Mouse (Mus musculus) heart, adult 2 months (tissue): ENCODE data around the gene March11. TPM values are rescaled to one million over a fixed set of nuclear protein-coding genes. Genes with fewer than 3 reads are reported as not detected.

Experiments used
- DNase-seq, 2 experiments: peaks; one replicate each; pipeline ENCODE4 v3.0.0; 2021
- H3K27ac ChIP-seq: fragments of 200-600 bp; 2 replicates; pipeline ENCODE4 v1.8.1; 2022
- H3K27me3 ChIP-seq: fragments of 200-500 bp; 2 replicates; pipeline ENCODE4 v1.6.1; 2012; ENCODE audit warnings: mild to moderate bottlenecking, low read length, inconsistent platforms, mixed read lengths; ENCODE audit not compliant: control insufficient read depth, insufficient read depth
- H3K36me3 ChIP-seq: fragments of 200-500 bp; 2 replicates; pipeline ENCODE4 v1.6.1; 2012; ENCODE audit warnings: low read length, inconsistent platforms; ENCODE audit not compliant: control insufficient read depth, insufficient read depth
- H3K4me1 ChIP-seq: fragments of 200-500 bp; 2 replicates; pipeline ENCODE4 v1.6.1; 2011; ENCODE audit warnings: low read length; ENCODE audit not compliant: control insufficient read depth, insufficient read depth
- H3K4me3 ChIP-seq: fragments of 200-600 bp; 2 replicates; pipeline ENCODE4 v1.8.1; 2022
- H3K79me2 ChIP-seq: fragments of 200-500 bp; replicated peaks from 2 replicates; pipeline ENCODE4 v1.6.1; 2012; ENCODE audit warnings: mild to moderate bottlenecking, inconsistent platforms, low read length, moderate library complexity, mixed read lengths; ENCODE audit not compliant: control insufficient read depth, insufficient read depth
- H3K9ac ChIP-seq: fragments of 200-500 bp; 2 replicates; pipeline ENCODE4 v1.6.1; 2012; ENCODE audit warnings: low read depth, mild to moderate bottlenecking, control low read depth, inconsistent platforms, low read length, mixed read lengths
- CTCF ChIP-seq: fragments of 200-600 bp; IDR thresholded peaks from 2 replicates; pipeline ENCODE4 v1.8.1; 2022; ENCODE audit warnings: antibody characterized with exemption, mild to moderate bottlenecking, moderate library complexity
- EP300 ChIP-seq: fragments of 200-500 bp; IDR thresholded peaks from 2 replicates; pipeline ENCODE4 v1.6.1; 2011; ENCODE audit warnings: low read depth, low read length, control low read depth; ENCODE audit not compliant: insufficient read depth
- POLR2A ChIP-seq: fragments of 200-500 bp; IDR thresholded peaks from 2 replicates; pipeline ENCODE4 v1.6.1; 2011; ENCODE audit warnings: mild to moderate bottlenecking, low read depth, low read length, control low read depth; ENCODE audit not compliant: insufficient read depth
- WGBS: fragments of 180-500 bp; shearing (Covaris S2); methylation state at CpG from one replicate; pipeline ENCODE4 v1.1.7; 2018; 5-methylcytosine and 5-hydroxymethylcytosine counted together
- intact Hi-C: fragments of 180-260 bp; cut with DNase I; formaldehyde crosslinking; loops from one replicate; pipeline ENCODE4 v1.15.1; 2025
- polyA plus RNA-seq: library from polyadenylated mRNA; depleted of rRNA; stranded (reverse); fragments of >200 nt; gene quantifications from 2 replicates; pipeline ENCODE4 v1.2.3, GENCODE M21; 2012
- total RNA-seq, 2 experiments: library from RNA; stranded (reverse); gene quantifications; 2 replicates each; pipeline ENCODE4 v1.2.3; 2021

The March11 gene
- total and polyA plus RNA-seq, 3 experiments = 0.18 to 0.74 (median 0.25) TPM

DNA sequence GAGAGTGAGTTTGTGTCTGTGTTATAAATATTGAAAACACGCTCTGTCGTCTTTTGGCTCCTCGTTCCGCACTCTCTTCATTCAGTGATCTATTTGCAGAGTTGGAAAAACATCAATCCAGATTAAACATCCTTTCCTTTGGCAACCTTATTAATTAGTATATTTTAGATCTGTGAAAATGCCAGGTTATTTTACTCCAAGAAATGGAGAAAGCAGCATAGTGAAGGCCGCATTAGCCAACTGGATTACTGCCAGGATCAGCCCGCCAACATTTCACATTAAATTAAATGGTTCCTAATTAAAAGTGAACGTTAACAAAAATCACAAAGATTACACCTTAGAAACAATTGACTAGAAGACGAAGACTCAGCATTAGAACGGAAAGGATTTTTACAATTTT, 81.2 kb downstream of the March11 start:
- H3K9ac ChIP-seq = no peak overlapping the region

DNA sequence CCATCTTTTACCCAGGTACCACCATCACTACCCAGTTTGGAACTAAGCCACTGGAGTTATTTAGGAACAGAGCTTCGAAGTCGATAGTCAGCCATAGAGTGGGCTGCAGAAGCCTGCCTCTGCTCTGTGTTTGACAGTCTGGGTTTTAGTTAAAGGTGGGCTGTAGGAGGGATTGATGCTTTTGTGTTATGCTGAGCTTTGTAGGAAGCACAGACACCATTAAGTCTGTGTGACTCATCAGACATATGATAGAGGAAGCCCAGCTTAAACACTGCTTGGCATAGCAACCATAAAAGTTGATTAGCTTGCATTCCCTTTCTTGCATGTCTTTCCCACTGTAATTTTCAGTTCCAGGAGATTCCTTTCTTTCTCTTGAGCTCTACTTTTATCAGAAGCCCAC, 87.7 kb downstream of the March11 start:
- intact Hi-C loops = no loop called here
- 94% methylated on average over 2 of the region's 2 CpGs for WGBS
- no peak for TF ChIP-seq EP300
- TF ChIP-seq CTCF = no peak
- no peak for TF ChIP-seq POLR2A
- no peak for DNase-seq
- no peaks in the 10 kb centered on the region for H3K27me3 ChIP-seq
- no peak overlapping the region for H3K27ac ChIP-seq
- H3K79me2 ChIP-seq = no peaks in the 10 kb centered on the region
- H3K4me3 ChIP-seq = no peak overlapping the region
- no peaks in the 10 kb centered on the region for H3K4me1 ChIP-seq
- H3K9ac ChIP-seq = no peak overlapping the region
- H3K36me3 ChIP-seq = no peaks in the 10 kb centered on the region

More for the DNA sequence above, 81.2 kb downstream of the March11 start:
- WGBS = 89% methylated on average over 9 of the region's 9 CpGs
- Histone ChIP-seq H3K27ac (no peak overlapping the region), H3K27me3 (no peaks in the 10 kb centered on the region), H3K36me3 (no peaks in the 10 kb centered on the region), H3K79me2 (no peaks in the 10 kb centered on the region), H3K4me1 (no peaks in the 10 kb centered on the region), H3K4me3 (no peak overlapping the region)
- no peak for DNase-seq
- no peak for TF ChIP-seq EP300
- TF ChIP-seq CTCF = no peak
- no peak for TF ChIP-seq POLR2A
- intact Hi-C loops = no loop called here

DNA sequence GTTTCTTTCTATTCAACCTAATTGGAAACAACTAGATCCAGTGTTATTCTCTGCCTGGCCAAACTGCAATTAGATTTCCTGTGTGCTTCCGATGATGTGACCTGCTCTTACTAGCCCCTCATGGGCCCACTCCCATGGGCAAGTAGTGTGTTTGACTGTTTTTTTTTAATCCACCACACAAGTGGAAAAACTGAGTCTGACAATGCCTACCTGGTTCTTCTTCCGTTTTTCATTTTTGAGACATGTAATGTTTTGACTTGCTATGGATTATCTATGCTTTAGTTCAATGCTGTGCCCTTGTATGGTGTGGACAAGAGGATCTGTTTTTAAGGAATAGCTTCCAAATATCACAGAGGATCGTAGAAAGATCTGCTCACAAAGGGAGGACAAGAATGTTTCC, 116.4 kb downstream of the March11 start:
- TF ChIP-seq CTCF (no peak), EP300 (no peak), POLR2A (no peak)
- 72% methylated on average over 3 of the region's 3 CpGs for WGBS
- no peak overlapping the region for H3K27ac ChIP-seq
- intact Hi-C loops = no loop called here
- no peak overlapping the region for H3K9ac ChIP-seq
- no peak for DNase-seq
- no peaks in the 10 kb centered on the region for H3K27me3 ChIP-seq
- H3K79me2 ChIP-seq = no peaks in the 10 kb centered on the region
- H3K4me3 ChIP-seq = no peak overlapping the region
- no peaks in the 10 kb centered on the region for H3K4me1 ChIP-seq
- H3K36me3 ChIP-seq = no peaks in the 10 kb centered on the region

DNA sequence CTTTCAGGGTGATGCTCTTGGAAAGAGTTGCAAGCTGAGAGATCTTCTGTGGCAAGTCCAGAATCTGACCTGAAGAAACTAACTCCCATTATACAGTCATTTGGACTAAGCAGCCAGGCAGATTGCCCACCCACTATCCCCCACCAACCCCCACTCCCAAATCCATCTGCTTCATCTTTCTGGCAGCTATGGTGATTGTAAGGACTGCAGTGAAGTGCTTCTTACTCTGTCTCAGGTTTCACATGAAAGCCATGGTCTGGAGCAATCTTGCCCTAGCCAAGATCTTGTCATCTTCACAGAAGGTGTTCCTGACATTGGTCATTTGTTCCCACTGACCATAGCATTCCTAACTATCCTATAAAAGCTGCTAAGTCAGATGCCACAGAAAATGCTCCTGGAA, 117.4 kb downstream of the March11 start:
- H3K79me2 ChIP-seq = no peaks in the 10 kb centered on the region
- intact Hi-C loops = no loop called here

DNA sequence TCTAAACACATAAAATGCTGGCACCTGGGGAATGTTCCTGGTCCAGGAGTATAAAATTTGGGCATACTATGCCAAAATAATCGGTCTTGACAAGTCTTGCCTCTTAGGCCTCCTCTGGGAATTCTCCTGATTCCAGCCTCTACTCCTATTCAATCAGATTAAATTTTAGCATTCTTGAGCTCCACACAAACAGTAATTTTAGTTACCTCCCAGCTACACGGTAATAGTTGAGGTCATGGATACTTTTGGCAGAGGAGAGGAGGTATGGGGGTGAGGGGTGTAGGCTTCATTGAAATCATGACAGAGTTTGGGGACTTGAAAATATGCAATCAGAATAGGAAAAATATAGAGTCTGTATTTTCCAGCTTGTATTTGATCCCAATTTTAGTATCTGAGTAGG, 121.7 kb downstream of the March11 start:
- H3K4me3 ChIP-seq = no peak overlapping the region
- no peak for DNase-seq
- TF ChIP-seq POLR2A (no peak), EP300 (no peak), CTCF (no peak)
- H3K9ac ChIP-seq = no peak overlapping the region
- intact Hi-C loops = no loop called here
- no peaks in the 10 kb centered on the region for H3K36me3 ChIP-seq
- no peaks in the 10 kb centered on the region for H3K27me3 ChIP-seq
- H3K27ac ChIP-seq = no peak overlapping the region
- no peaks in the 10 kb centered on the region for H3K79me2 ChIP-seq
- 59% methylated on average over 2 of the region's 2 CpGs for WGBS
- no peaks in the 10 kb centered on the region for H3K4me1 ChIP-seq

More for the DNA sequence above, 117.4 kb downstream of the March11 start:
- H3K36me3 ChIP-seq = no peaks in the 10 kb centered on the region
- TF ChIP-seq POLR2A (no peak), CTCF (no peak), EP300 (no peak)
- H3K4me3 ChIP-seq = no peak overlapping the region
- H3K9ac ChIP-seq = no peak overlapping the region
- H3K27me3 ChIP-seq = no peaks in the 10 kb centered on the region
- H3K4me1 ChIP-seq = no peaks in the 10 kb centered on the region
- no peak overlapping the region for H3K27ac ChIP-seq
- DNase-seq = no peak

DNA sequence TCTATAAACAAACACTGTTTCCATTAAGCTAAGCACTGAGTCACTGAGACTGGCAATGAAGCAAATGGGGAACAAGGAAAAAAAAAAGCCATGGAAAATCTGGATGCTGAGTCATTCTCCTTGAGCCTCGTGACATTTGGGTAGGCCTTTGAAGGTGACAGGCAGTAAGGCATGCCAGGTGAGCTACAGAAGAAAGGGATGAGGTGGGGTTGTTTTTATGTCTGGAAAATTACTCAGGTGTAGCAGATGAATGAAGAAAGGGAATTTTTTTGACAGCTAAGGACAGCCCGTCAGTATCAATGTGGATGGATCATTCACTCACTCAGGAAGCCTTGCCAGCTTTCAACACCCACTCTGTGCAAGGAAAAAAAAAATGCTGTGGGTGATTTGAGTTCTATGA, 123.8 kb downstream of the March11 start:
- intact Hi-C loops = no loop called here
- H3K9ac ChIP-seq = no peak overlapping the region

More for the DNA sequence above, 123.8 kb downstream of the March11 start:
- H3K36me3 ChIP-seq = no peaks in the 10 kb centered on the region
- H3K27me3 ChIP-seq = no peaks in the 10 kb centered on the region
- H3K4me1 ChIP-seq = no peaks in the 10 kb centered on the region
- no peak overlapping the region for H3K27ac ChIP-seq
- no peak for DNase-seq
- WGBS = 41% methylated on average over 2 of the region's 2 CpGs
- no peak for TF ChIP-seq CTCF
- no peak for TF ChIP-seq POLR2A
- no peak for TF ChIP-seq EP300
- H3K79me2 ChIP-seq = no peaks in the 10 kb centered on the region
- no peak overlapping the region for H3K4me3 ChIP-seq
